Mouse (Mus musculus): ENCODE results near the gene Pfdn2. TPM values are rescaled to one million over a fixed set of nuclear protein-coding genes. Genes with fewer than 3 reads are reported as not detected.
A peak's percentile ranks its signal among the peaks of the same experiment; 100 is the strongest.

Gene Pfdn2
- polyA plus RNA-seq, 1 experiment from 2014 or later: 128 TPM

DNA sequence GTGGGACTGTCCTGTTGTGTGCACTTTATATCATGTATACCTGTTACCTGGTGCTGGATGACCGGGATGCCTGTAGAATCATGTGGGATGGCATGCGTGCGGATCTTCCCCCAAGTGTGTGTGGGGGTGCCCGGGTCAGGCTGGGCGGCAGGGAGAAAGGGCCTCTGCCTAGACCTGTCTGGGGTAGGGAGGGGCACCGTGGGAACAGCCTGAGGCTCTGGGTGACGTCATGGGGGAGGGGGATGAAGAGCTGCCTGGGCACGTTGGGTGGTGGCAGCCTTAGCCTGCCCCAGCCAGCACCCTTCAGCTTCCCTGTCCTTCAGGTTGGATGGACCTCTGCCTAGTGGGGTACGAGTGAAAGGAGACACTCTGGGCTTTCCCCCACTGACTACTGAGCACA, 38.9 kb downstream of the Pfdn2 start:
- no peak for ATAC-seq (ENCODE audit: low FRiP score, low read depth)
- Histone ChIP-seq H3K4me3 (no peak overlapping the region), H3K9ac (no peak overlapping the region), H3K4me2 (replicated peaks) (no peak overlapping the region), H3K9me3 (no peaks in the 10 kb centered on the region), H3K27ac (no peak overlapping the region), H3K4me1 (peaks cover 26% of the 10 kb centered on the region), H3K27me3 (peaks cover 43% of the 10 kb centered on the region), H3K36me3 (no peaks in the 10 kb centered on the region)
- WGBS: 63% methylated on average over 9 of the region's 9 CpGs

DNA sequence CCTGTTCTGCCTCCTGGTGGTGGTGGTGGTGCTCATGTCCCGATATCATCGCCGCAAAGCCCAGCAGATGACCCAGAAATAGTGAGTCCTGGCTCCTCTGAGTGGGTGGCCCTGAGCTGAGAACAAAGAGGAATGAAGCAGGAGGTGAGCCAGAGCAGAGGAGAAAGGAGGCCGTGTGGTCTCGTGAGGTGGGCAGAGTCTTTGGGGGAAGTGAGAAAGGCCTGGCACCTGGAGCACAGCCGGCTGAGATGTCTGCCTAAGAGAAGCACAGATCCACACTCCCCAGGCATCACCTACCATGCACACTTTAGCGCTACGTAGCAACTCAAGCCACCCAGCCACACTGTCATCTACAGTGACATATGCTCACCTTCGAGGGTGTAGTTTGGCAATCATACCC, 39.7 kb downstream of the Pfdn2 start:
- no peak for ATAC-seq (ENCODE audit: low FRiP score, low read depth)
- H3K4me2 ChIP-seq (replicated peaks): no peak overlapping the region
- 75% methylated on average over 9 of the region's 9 CpGs for WGBS
- no peaks in the 10 kb centered on the region for H3K9me3 ChIP-seq
- H3K4me3 ChIP-seq: no peak overlapping the region
- H3K27ac ChIP-seq: no peak overlapping the region
- peaks cover 35% of the 10 kb centered on the region for H3K27me3 ChIP-seq
- H3K9ac ChIP-seq: no peak overlapping the region
- H3K36me3 ChIP-seq: no peaks in the 10 kb centered on the region
- H3K4me1 ChIP-seq: peaks cover 19% of the 10 kb centered on the region

- ATAC-seq (ENCODE audit: low FRiP score, low read depth): peak; percentile 57
- Histone ChIP-seq H3K4me2 (replicated peaks) (peak overlapping the region; percentile 41; the same call in 1 of the 2 replicates), H3K27ac (peak overlapping the region; percentile 7; the same call in 1 of the 2 replicates), H3K4me1 (peaks cover 12% of the 10 kb centered on the region), H3K36me3 (no peaks in the 10 kb centered on the region), H3K27me3 (peaks cover 18% of the 10 kb centered on the region), H3K9ac (no peak overlapping the region), H3K4me3 (no peak overlapping the region), H3K9me3 (no peaks in the 10 kb centered on the region)
- 7% methylated on average over 6 of the region's 6 CpGs for WGBS
Observed at GRCm38 (mm10) chr1:171387099-171387498, 41.6 kb downstream of the Pfdn2 start.

- no peak within 1 kb of the TSS for H3K4me2 ChIP-seq (replicated peaks)
- no peak within 1 kb of the TSS for H3K9ac ChIP-seq
- no peak for ATAC-seq (ENCODE audit: low FRiP score, low read depth)
- peaks cover 12% of the 10 kb centered on the region for H3K4me1 ChIP-seq
- 78% methylated on average over 15 of the region's 15 CpGs for WGBS
- peaks cover 8% of the 10 kb centered on the region for H3K27me3 ChIP-seq
- H3K4me3 ChIP-seq: no peak within 1 kb of the TSS
- H3K36me3 ChIP-seq: no peaks in the 10 kb centered on the region
- H3K9me3 ChIP-seq: no peaks in the 10 kb centered on the region
- H3K27ac ChIP-seq: no peak within 1 kb of the TSS
Observed at GRCm38 (mm10) chr1:171388376-171389102, 43.1 kb downstream of the Pfdn2 start, which contains the start of gene Arhgap30. Gene Arhgap30 (plus strand): TSS chr1:171388954.

DNA sequence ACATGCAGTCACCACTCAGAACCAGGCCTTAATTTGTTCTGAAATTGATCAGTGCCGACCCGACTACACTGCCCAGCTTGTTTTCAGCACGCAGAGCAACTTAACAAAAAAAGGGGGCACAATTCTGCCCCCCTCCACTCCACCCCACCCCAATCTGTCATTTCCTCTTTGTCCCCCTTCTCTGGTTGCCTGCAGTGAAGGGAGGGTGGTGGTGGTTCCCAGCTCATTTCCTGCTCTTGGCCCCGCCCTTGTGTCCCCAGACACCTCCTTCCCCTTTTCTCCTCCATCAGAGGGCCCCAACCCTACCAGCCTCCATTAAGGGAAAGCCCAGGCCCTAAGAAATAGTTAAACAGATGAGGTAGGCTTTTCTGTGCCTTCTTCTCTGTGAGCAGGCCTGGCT, 44.6 kb downstream of the Pfdn2 start:
- peaks cover 12% of the 10 kb centered on the region for H3K4me1 ChIP-seq
- no peaks in the 10 kb centered on the region for H3K36me3 ChIP-seq
- ATAC-seq (ENCODE audit: low FRiP score, low read depth): no peak
- WGBS: 62% methylated on average over 4 of the region's 4 CpGs
- H3K27me3 ChIP-seq: no peaks in the 10 kb centered on the region
- H3K27ac ChIP-seq: no peak overlapping the region
- no peak overlapping the region for H3K4me3 ChIP-seq
- H3K4me2 ChIP-seq (replicated peaks): no peak overlapping the region
- no peaks in the 10 kb centered on the region for H3K9me3 ChIP-seq
- no peak overlapping the region for H3K9ac ChIP-seq

- Histone ChIP-seq H3K9me3 (no peaks in the 10 kb centered on the region), H3K4me1 (no peaks in the 10 kb centered on the region), H3K27ac (no peak overlapping the region), H3K4me2 (replicated peaks) (no peak overlapping the region), H3K36me3 (no peaks in the 10 kb centered on the region), H3K9ac (no peak overlapping the region), H3K27me3 (no peaks in the 10 kb centered on the region), H3K4me3 (no peak overlapping the region)
- 69% methylated on average over 4 of the region's 4 CpGs for WGBS
- ATAC-seq (ENCODE audit: low FRiP score, low read depth): no peak
Observed at GRCm38 (mm10) chr1:171401821-171402220, 56.4 kb downstream of the Pfdn2 start.

GRCm38 (mm10) chr1:171402991-171403390, 57.5 kb downstream of the Pfdn2 start:
- H3K9me3 ChIP-seq: no peaks in the 10 kb centered on the region
- no peaks in the 10 kb centered on the region for H3K4me1 ChIP-seq
- WGBS: 72% methylated on average over 9 of the region's 9 CpGs
- H3K27ac ChIP-seq: no peak overlapping the region
- H3K27me3 ChIP-seq: peaks cover 4% of the 10 kb centered on the region; the same call in 1 of the 2 replicates
- no peaks in the 10 kb centered on the region for H3K36me3 ChIP-seq
- ATAC-seq (ENCODE audit: low FRiP score, low read depth): no peak
- no peak overlapping the region for H3K4me3 ChIP-seq
- H3K9ac ChIP-seq: no peak overlapping the region
- H3K4me2 ChIP-seq (replicated peaks): no peak overlapping the region

DNA sequence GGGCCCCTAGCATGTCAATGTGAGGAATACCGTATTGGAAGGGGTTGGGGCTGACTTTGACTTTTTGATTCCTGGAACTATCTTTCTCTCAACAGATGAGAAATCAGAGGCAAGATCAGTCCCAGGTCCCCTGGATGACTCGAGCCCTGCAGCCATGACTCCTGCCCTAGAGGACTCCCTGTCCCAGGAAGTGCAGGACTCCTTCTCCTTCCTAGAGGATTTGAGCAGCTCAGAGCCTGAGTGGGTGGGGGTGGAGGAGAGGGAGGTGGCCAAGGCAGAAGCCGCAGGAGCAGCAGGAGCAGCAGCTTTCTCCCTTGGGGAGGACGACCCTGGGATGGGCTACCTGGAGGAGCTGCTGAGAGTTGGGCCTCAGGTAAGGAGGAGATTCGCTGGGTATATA, 61.8 kb downstream of the Pfdn2 start:
- H3K9me3 ChIP-seq: no peaks in the 10 kb centered on the region
- H3K4me2 ChIP-seq (replicated peaks): no peak overlapping the region
- WGBS: 80% methylated on average over 4 of the region's 5 CpGs
- H3K27ac ChIP-seq: no peak overlapping the region
- no peak for ATAC-seq (ENCODE audit: low FRiP score, low read depth)
- no peak overlapping the region for H3K4me3 ChIP-seq
- H3K4me1 ChIP-seq: no peaks in the 10 kb centered on the region
- H3K36me3 ChIP-seq: no peaks in the 10 kb centered on the region
- H3K9ac ChIP-seq: no peak overlapping the region
- peaks cover 15% of the 10 kb centered on the region; the same call in 1 of the 2 replicates for H3K27me3 ChIP-seq

Other genes starting within 250 kb of the Pfdn2 start
- 0.86 and 1.5 TPM in 2 replicates for gene Cfap126, start 231.8 kb upstream of the Pfdn2 start, polyA plus RNA-seq (2015; fragmentation: Nextera tagmentation; extraction: Ambion mirVana)
- gene Sdhc, start 195.1 kb upstream of the Pfdn2 start, polyA plus RNA-seq (2015; fragmentation: Nextera tagmentation; extraction: Ambion mirVana): 224 and 236 TPM in 2 replicates
- 5.0 and 6.8 TPM in 2 replicates for gene Mpz, start 195.0 kb upstream of the Pfdn2 start, polyA plus RNA-seq (2015; fragmentation: Nextera tagmentation; extraction: Ambion mirVana)
- gene Pcp4l1, start 149.4 kb upstream of the Pfdn2 start, polyA plus RNA-seq (2015; fragmentation: Nextera tagmentation; extraction: Ambion mirVana): 2.8 and 3.3 TPM in 2 replicates
- gene Nr1i3, start 131.7 kb upstream of the Pfdn2 start, polyA plus RNA-seq (2015; fragmentation: Nextera tagmentation; extraction: Ambion mirVana): 0.19 and 0.25 TPM in 2 replicates
- gene Tomm40l, start 123.2 kb upstream of the Pfdn2 start, polyA plus RNA-seq (2015; fragmentation: Nextera tagmentation; extraction: Ambion mirVana): 32.3 and 34.4 TPM in 2 replicates
- gene Apoa2, start 120.6 kb upstream of the Pfdn2 start, polyA plus RNA-seq (2015; fragmentation: Nextera tagmentation; extraction: Ambion mirVana): 2.0 and 15.7 TPM in 2 replicates
- 37.8 and 39.1 TPM in 2 replicates for gene Fcer1g, start 111.3 kb upstream of the Pfdn2 start, polyA plus RNA-seq (2015; fragmentation: Nextera tagmentation; extraction: Ambion mirVana)
- 12.7 and 14.3 TPM in 2 replicates for gene Adamts4, start 95.2 kb upstream of the Pfdn2 start, polyA plus RNA-seq (2015; fragmentation: Nextera tagmentation; extraction: Ambion mirVana)
- 253 and 254 TPM in 2 replicates for gene Ndufs2, start 94.3 kb upstream of the Pfdn2 start, polyA plus RNA-seq (2015; fragmentation: Nextera tagmentation; extraction: Ambion mirVana)
- gene B4galt3, start 75.3 kb upstream of the Pfdn2 start, polyA plus RNA-seq (2015; fragmentation: Nextera tagmentation; extraction: Ambion mirVana): 86.2 and 94.0 TPM in 2 replicates
- gene Ppox, start 64.5 kb upstream of the Pfdn2 start, polyA plus RNA-seq (2015; fragmentation: Nextera tagmentation; extraction: Ambion mirVana): 69.7 and 77.4 TPM in 2 replicates
- gene Usp21, start 57.7 kb upstream of the Pfdn2 start, polyA plus RNA-seq (2015; fragmentation: Nextera tagmentation; extraction: Ambion mirVana): 126 TPM in 2 replicates
- 110 and 116 TPM in 2 replicates for gene Ufc1, start 50.6 kb upstream of the Pfdn2 start, polyA plus RNA-seq (2015; fragmentation: Nextera tagmentation; extraction: Ambion mirVana)
- gene Dedd, start 16.5 kb upstream of the Pfdn2 start, polyA plus RNA-seq (2015; fragmentation: Nextera tagmentation; extraction: Ambion mirVana): 61.1 and 66.2 TPM in 2 replicates
- gene Nit1, start within 50 bp of the Pfdn2 start, polyA plus RNA-seq (2015; fragmentation: Nextera tagmentation; extraction: Ambion mirVana): 43.5 and 43.9 TPM in 2 replicates
- gene Klhdc9, start 15.1 kb downstream of the Pfdn2 start, polyA plus RNA-seq (2015; fragmentation: Nextera tagmentation; extraction: Ambion mirVana): 2.2 and 2.3 TPM in 2 replicates
- gene Nectin4, start 24.4 kb downstream of the Pfdn2 start, polyA plus RNA-seq (2015; fragmentation: Nextera tagmentation; extraction: Ambion mirVana): 11.7 and 13.7 TPM in 2 replicates
- gene Arhgap30, start 43.3 kb downstream of the Pfdn2 start, polyA plus RNA-seq (2015; fragmentation: Nextera tagmentation; extraction: Ambion mirVana): 1.4 and 1.5 TPM in 2 replicates
- gene Usf1, start 65.6 kb downstream of the Pfdn2 start, polyA plus RNA-seq (2015; fragmentation: Nextera tagmentation; extraction: Ambion mirVana): 102 and 118 TPM in 2 replicates
- gene Tstd1, start 73.2 kb downstream of the Pfdn2 start, polyA plus RNA-seq (2015; fragmentation: Nextera tagmentation; extraction: Ambion mirVana): 7.3 and 9.0 TPM in 2 replicates
- 40.4 and 40.6 TPM in 2 replicates for gene F11r, start 91.9 kb downstream of the Pfdn2 start, polyA plus RNA-seq (2015; fragmentation: Nextera tagmentation; extraction: Ambion mirVana)
- gene Alyref2, start 157.8 kb downstream of the Pfdn2 start, polyA plus RNA-seq (2015; fragmentation: Nextera tagmentation; extraction: Ambion mirVana): 15.8 and 16.4 TPM in 2 replicates
- gene Itln1, start 189.6 kb downstream of the Pfdn2 start, polyA plus RNA-seq (2015; fragmentation: Nextera tagmentation; extraction: Ambion mirVana): not detected in 2 replicates
- gene Cd244a, start 213.5 kb downstream of the Pfdn2 start, polyA plus RNA-seq (2015; fragmentation: Nextera tagmentation; extraction: Ambion mirVana): 0.11 TPM in 1 of 2 replicates, not detected in the other